Mouse (Mus musculus): ENCODE results near the gene Pmis2. TPM values are rescaled to one million over a fixed set of nuclear protein-coding genes. Genes with fewer than 3 reads are reported as not detected.

Gene Pmis2
- total RNA-seq, 2 experiments from 2014 or later: 0.40 to 0.67 TPM

- no peak for DNase-seq
Observed at GRCm38 (mm10) chr7:30633762-30634412, 37.5 kb downstream of the Pmis2 start.

GRCm38 (mm10) chr7:30629013-30629412 lies 42.4 kb downstream of the Pmis2 start:
- DNase-seq: no peak

- DNase-seq: no peak
Observed at GRCm38 (mm10) chr7:30626647-30627046, 44.8 kb downstream of the Pmis2 start.

GRCm38 (mm10) chr7:30625530-30626384 lies 45.6 kb downstream of the Pmis2 start, which contains the start of gene Cox6b1:
Gene Cox6b1, minus strand, starts transcription at chr7:30626151.
- DNase-seq: peak; percentile 91 to 94

Other genes starting within 250 kb of the Pmis2 start
- under 1 TPM; 0.35 to 0.87 TPM for gene Nfkbid, start 249.9 kb downstream of the Pmis2 start, total RNA-seq (2021)
- 1 to 10 TPM; 2.8 to 3.4 TPM for gene Aplp1, start 226.1 kb downstream of the Pmis2 start, total RNA-seq (2021)
- gene Kirrel2, start 213.9 kb downstream of the Pmis2 start, total RNA-seq (2021): not detected
- not detected for gene Nphs1, start 213.3 kb downstream of the Pmis2 start, total RNA-seq (2021)
- gene Prodh2, start 178.0 kb downstream of the Pmis2 start, total RNA-seq (2021): not detected
- under 1 TPM; 0.36 to 0.50 TPM for gene Arhgap33, start 136.5 kb downstream of the Pmis2 start, total RNA-seq (2021)
- 100 to 1,000 TPM; 845 to 870 TPM for gene Hspb6, start 119.4 kb downstream of the Pmis2 start, total RNA-seq (2021)
- gene Proser3, start 119.3 kb downstream of the Pmis2 start, total RNA-seq (2021): 1 to 10 TPM; 2.1 to 4.6 TPM
- 10 to 100 TPM; 16.8 to 18.8 TPM for gene Lin37, start 111.8 kb downstream of the Pmis2 start, total RNA-seq (2021)
- 10 to 100 TPM; 61.2 to 65.9 TPM for gene U2af1l4, start 108.3 kb downstream of the Pmis2 start, total RNA-seq (2021)
- gene Gm49396, start 108.3 kb downstream of the Pmis2 start, total RNA-seq (2021): 1 to 10 TPM in 1 of 2 experiments, under 1 TPM in 1; 0.35 to 1.1 TPM
- gene Psenen, start 108.0 kb downstream of the Pmis2 start, total RNA-seq (2021): 10 to 100 TPM; 80.1 to 84.4 TPM
- gene Igflr1, start 106.2 kb downstream of the Pmis2 start, total RNA-seq (2021): under 1 TPM; 0.50 to 0.77 TPM
- 10 to 100 TPM; 13.6 to 18.3 TPM for gene Kmt2b, start 82.9 kb downstream of the Pmis2 start, total RNA-seq (2021)
- gene Zbtb32, start 72.7 kb downstream of the Pmis2 start, total RNA-seq (2021): under 1 TPM in 1 of 2 experiments, not detected in 1; 0.21 TPM
- gene Upk1a, start 58.8 kb downstream of the Pmis2 start, total RNA-seq (2021): under 1 TPM in 1 of 2 experiments, not detected in 1; 0.26 TPM
- 1,000 to 10,000 TPM; 4,470 to 4,611 TPM for gene Cox6b1, start 45.5 kb downstream of the Pmis2 start, total RNA-seq (2021)
- not detected for gene Etv2, start 35.8 kb downstream of the Pmis2 start, total RNA-seq (2021)
- 10 to 100 TPM; 46.0 to 49.1 TPM for gene Rbm42, start 21.3 kb downstream of the Pmis2 start, total RNA-seq (2021)
- gene Haus5, start 6.6 kb downstream of the Pmis2 start, total RNA-seq (2021): 1 to 10 TPM; 4.4 to 6.2 TPM
- gene 2200002J24Rik, start 27.3 kb upstream of the Pmis2 start, total RNA-seq (2021): not detected
- gene Atp4a, start 40.6 kb upstream of the Pmis2 start, total RNA-seq (2021): under 1 TPM in 1 of 2 experiments, not detected in 1; 0.51 TPM
- gene Tmem147, start 57.9 kb upstream of the Pmis2 start, total RNA-seq (2021): 100 to 1,000 TPM; 238 to 252 TPM
- not detected for gene Gapdhs, start 72.1 kb upstream of the Pmis2 start, total RNA-seq (2021)
- gene Sbsn, start 79.9 kb upstream of the Pmis2 start, total RNA-seq (2021): 1 to 10 TPM; 2.1 to 3.7 TPM
- gene Dmkn, start 92.2 kb upstream of the Pmis2 start, total RNA-seq (2021): 1 to 10 TPM; 1.0 to 3.5 TPM
- not detected for gene Krtdap, start 116.3 kb upstream of the Pmis2 start, total RNA-seq (2021)
- under 1 TPM; 0.23 to 0.35 TPM for gene Ffar2, start 152.2 kb upstream of the Pmis2 start, total RNA-seq (2021)
- not detected for gene Ffar3, start 184.6 kb upstream of the Pmis2 start, total RNA-seq (2021)
- under 1 TPM in 1 of 2 experiments, not detected in 1; 0.13 TPM for gene Ffar1, start 190.0 kb upstream of the Pmis2 start, total RNA-seq (2021)
- gene Cd22, start 208.7 kb upstream of the Pmis2 start, total RNA-seq (2021): 1 to 10 TPM in 1 of 2 experiments, under 1 TPM in 1; 0.35 to 6.6 TPM
- under 1 TPM in 1 of 2 experiments, not detected in 1; 0.15 TPM for gene Mag, start 243.3 kb upstream of the Pmis2 start, total RNA-seq (2021)

Data from heart, adult 18-20 months (tissue).